Mouse (Mus musculus): ENCODE data around the gene Ppwd1. TPM values are rescaled to one million over a fixed set of nuclear protein-coding genes. Genes with fewer than 3 reads are reported as not detected.

Ppwd1 gene
- total and polyA plus RNA-seq, 2 experiments from 2014 or later: 2.1 to 5.4 TPM

DNA sequence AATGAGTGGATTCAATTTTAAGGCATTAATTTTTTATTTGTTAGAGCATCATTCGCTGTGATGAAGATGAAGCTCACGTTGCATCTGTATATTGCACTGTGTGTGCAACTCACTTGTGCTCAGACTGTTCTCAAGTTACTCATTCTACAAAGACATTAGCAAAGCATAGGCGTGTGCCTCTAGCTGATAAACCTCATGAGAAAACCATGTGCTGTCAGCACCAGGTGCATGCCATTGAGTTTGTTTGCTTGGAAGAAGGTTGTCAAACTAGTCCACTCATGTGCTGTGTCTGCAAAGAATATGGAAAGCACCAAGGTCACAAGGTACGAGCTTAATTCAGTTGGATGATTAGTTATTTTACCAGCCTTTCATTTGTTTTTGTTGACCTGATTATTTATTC is 41.3 kb downstream of the Ppwd1 start:
- no peaks in the 10 kb centered on the region for H3K27me3 ChIP-seq (ENCODE audit: control insufficient read depth, insufficient read depth, low read length)
- 51% methylated on average over 4 of the region's 4 CpGs for WGBS
- no peaks in the 10 kb centered on the region for H3K9me3 ChIP-seq (replicated peaks; ENCODE audit: control insufficient read depth, low read length)
- no peaks in the 10 kb centered on the region for H3K4me1 ChIP-seq (ENCODE audit: control insufficient read depth, insufficient read depth)
- no peak overlapping the region for H3K4me3 ChIP-seq (ENCODE audit: low read depth, low read length)
- H3K36me3 ChIP-seq (replicated peaks; ENCODE audit: control insufficient read depth, insufficient read depth, low read length): peaks cover 50% of the 10 kb centered on the region
- no peak for DNase-seq (ENCODE audit: low spot score)
- no peak overlapping the region for H3K4me2 ChIP-seq (ENCODE audit: low read depth, low read length)
- H3K9ac ChIP-seq (replicated peaks; ENCODE audit: low read depth, low read length): no peak overlapping the region
- H3K27ac ChIP-seq (ENCODE audit: low read depth): no peak overlapping the region
- no peak for ATAC-seq (ENCODE audit: insufficient read depth, low read depth)
- no peak for TF ChIP-seq EP300 (IDR thresholded peaks at IDR 0.05; ENCODE audit: low read depth)
- no peak for TF ChIP-seq CTCF (IDR thresholded peaks at IDR 0.05; ENCODE audit: low read depth)

DNA sequence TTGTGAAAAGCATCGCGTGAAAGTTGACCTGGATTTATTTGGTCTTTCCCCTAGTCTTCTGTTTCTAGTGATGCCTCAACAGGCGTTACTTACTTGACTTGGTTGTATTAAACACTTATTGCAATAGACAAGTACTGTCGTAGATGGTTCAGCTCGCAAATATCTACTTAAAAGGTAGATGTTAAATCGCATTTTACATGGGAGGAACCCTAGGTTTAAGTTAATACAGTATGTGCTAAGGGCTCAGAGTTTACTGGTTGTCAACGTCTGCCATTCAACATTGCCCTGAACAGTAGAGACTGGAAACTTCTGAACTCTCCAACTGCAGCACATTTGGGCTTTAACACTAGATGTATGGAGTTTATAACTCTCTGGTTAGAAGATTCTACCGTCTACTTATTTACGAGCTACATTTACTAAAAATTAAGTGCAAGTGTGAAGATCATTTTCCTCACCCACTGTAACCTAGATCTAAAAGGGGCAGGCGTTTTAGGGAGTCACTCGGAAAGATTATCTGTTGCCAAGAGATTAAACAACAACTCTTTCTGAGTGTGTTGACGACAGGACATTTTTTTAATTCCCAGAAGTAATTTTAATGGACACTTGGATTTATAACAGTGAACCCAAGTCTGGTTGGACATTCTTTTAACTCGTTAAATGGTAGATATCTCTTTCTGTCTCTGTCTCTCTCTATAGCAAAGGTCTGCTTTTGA is 49.3 kb downstream of the Ppwd1 start:
- H3K4me1 ChIP-seq (ENCODE audit: control insufficient read depth, insufficient read depth): peaks cover 14% of the 10 kb centered on the region
- H3K9me3 ChIP-seq (replicated peaks; ENCODE audit: control insufficient read depth, low read length): no peaks in the 10 kb centered on the region
- DNase-seq (ENCODE audit: low spot score): peak; percentile 14
- peak overlapping the region; percentile 69 for H3K4me2 ChIP-seq (ENCODE audit: low read depth, low read length)
- WGBS: 8% methylated on average over 13 of the region's 13 CpGs
- H3K36me3 ChIP-seq (replicated peaks; ENCODE audit: control insufficient read depth, insufficient read depth, low read length): peaks cover 19% of the 10 kb centered on the region; the same call in 1 of the 2 replicates
- peak overlapping the region; percentile 98 for H3K4me3 ChIP-seq (ENCODE audit: low read depth, low read length)
- H3K27me3 ChIP-seq (ENCODE audit: control insufficient read depth, insufficient read depth, low read length): no peaks in the 10 kb centered on the region
- peak overlapping the region; percentile 85 for H3K27ac ChIP-seq (ENCODE audit: low read depth)
- H3K9ac ChIP-seq (replicated peaks; ENCODE audit: low read depth, low read length): peak overlapping the region; percentile 83
- no peak for ATAC-seq (ENCODE audit: insufficient read depth, low read depth)
- TF ChIP-seq EP300 (IDR thresholded peaks at IDR 0.05; ENCODE audit: low read depth) (no peak), CTCF (IDR thresholded peaks at IDR 0.05; ENCODE audit: low read depth) (no peak)

- H3K9me3 ChIP-seq (replicated peaks; ENCODE audit: control insufficient read depth, low read length): no peaks in the 10 kb centered on the region
- H3K4me3 ChIP-seq (ENCODE audit: low read depth, low read length): peak within 1 kb of the TSS; percentile 98
- H3K27me3 ChIP-seq (ENCODE audit: control insufficient read depth, insufficient read depth, low read length): no peaks in the 10 kb centered on the region
- DNase-seq (ENCODE audit: low spot score): peak; percentile 99
- peak; percentile 100 for ATAC-seq (ENCODE audit: insufficient read depth, low read depth)
- WGBS: under 1% methylated on average over 38 of the region's 38 CpGs
- H3K4me2 ChIP-seq (ENCODE audit: low read depth, low read length): peak within 1 kb of the TSS; percentile 94
- peak within 1 kb of the TSS; percentile 87 for H3K27ac ChIP-seq (ENCODE audit: low read depth)
- TF ChIP-seq EP300 (IDR thresholded peaks at IDR 0.05; ENCODE audit: low read depth) (no peak), CTCF (IDR thresholded peaks at IDR 0.05; ENCODE audit: low read depth) (peak; percentile 32)
- peak within 1 kb of the TSS; percentile 88 for H3K9ac ChIP-seq (replicated peaks; ENCODE audit: low read depth, low read length)
- H3K36me3 ChIP-seq (replicated peaks; ENCODE audit: control insufficient read depth, insufficient read depth, low read length): peaks cover 19% of the 10 kb centered on the region; the same call in 1 of the 2 replicates
- H3K4me1 ChIP-seq (ENCODE audit: control insufficient read depth, insufficient read depth): peaks cover 14% of the 10 kb centered on the region
These were observed 50.0 kb downstream of the Ppwd1 start, which contains the start of gene Trim23 for GRCm38 (mm10) chr13:104178650-104179121. TSS of gene Trim23 (plus strand) at chr13:104178797.

- peaks cover 18% of the 10 kb centered on the region; the same call in 1 of the 2 replicates for H3K36me3 ChIP-seq (replicated peaks; ENCODE audit: control insufficient read depth, insufficient read depth, low read length)
- H3K9ac ChIP-seq (replicated peaks; ENCODE audit: low read depth, low read length): peak within 1 kb of the TSS; percentile 88
- ATAC-seq (ENCODE audit: insufficient read depth, low read depth): peak; percentile 85
- no peaks in the 10 kb centered on the region for H3K27me3 ChIP-seq (ENCODE audit: control insufficient read depth, insufficient read depth, low read length)
- DNase-seq (ENCODE audit: low spot score): peak; percentile 41
- H3K4me3 ChIP-seq (ENCODE audit: low read depth, low read length): peak within 1 kb of the TSS; percentile 98
- H3K9me3 ChIP-seq (replicated peaks; ENCODE audit: control insufficient read depth, low read length): no peaks in the 10 kb centered on the region
- H3K4me2 ChIP-seq (ENCODE audit: low read depth, low read length): peak within 1 kb of the TSS; percentile 94
- under 1% methylated on average over 32 of the region's 32 CpGs for WGBS
- no peak for TF ChIP-seq EP300 (IDR thresholded peaks at IDR 0.05; ENCODE audit: low read depth)
- TF ChIP-seq CTCF (IDR thresholded peaks at IDR 0.05; ENCODE audit: low read depth): no peak
- H3K4me1 ChIP-seq (ENCODE audit: control insufficient read depth, insufficient read depth): peaks cover 14% of the 10 kb centered on the region
- peak within 1 kb of the TSS; percentile 87 for H3K27ac ChIP-seq (ENCODE audit: low read depth)
These were observed 50.6 kb downstream of the Ppwd1 start, which contains the start of gene Trappc13 for GRCm38 (mm10) chr13:104177796-104178649. TSS of gene Trappc13 (minus strand) at chr13:104178469.

DNA sequence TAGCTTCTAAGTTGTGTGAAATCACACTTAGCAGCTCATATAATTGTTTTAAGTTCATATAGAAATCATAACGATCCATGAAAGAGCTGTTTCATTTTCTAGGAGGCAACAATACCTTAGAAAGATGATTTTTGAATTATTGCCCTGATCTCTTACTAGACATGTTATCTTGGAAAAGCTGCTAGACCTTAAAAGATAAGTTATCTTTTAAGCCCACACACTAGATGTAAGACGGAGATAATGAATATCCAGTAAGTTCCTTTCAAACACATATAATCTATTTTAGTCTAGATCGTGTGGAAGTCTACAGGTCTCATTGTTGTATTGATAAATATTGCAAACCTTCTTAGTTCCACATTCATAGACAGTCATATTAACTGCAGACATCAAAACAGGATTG is 51.8 kb downstream of the Ppwd1 start:
- Histone ChIP-seq H3K27me3 (ENCODE audit: control insufficient read depth, insufficient read depth, low read length) (no peaks in the 10 kb centered on the region), H3K9me3 (replicated peaks; ENCODE audit: control insufficient read depth, low read length) (no peaks in the 10 kb centered on the region), H3K4me3 (ENCODE audit: low read depth, low read length) (peak overlapping the region; percentile 98), H3K4me2 (ENCODE audit: low read depth, low read length) (peak overlapping the region; percentile 94), H3K27ac (ENCODE audit: low read depth) (no peak overlapping the region), H3K9ac (replicated peaks; ENCODE audit: low read depth, low read length) (no peak overlapping the region), H3K4me1 (ENCODE audit: control insufficient read depth, insufficient read depth) (peaks cover 14% of the 10 kb centered on the region), H3K36me3 (replicated peaks; ENCODE audit: control insufficient read depth, insufficient read depth, low read length) (peaks cover 9% of the 10 kb centered on the region; the same call in 1 of the 2 replicates)
- no peak for TF ChIP-seq CTCF (IDR thresholded peaks at IDR 0.05; ENCODE audit: low read depth)
- TF ChIP-seq EP300 (IDR thresholded peaks at IDR 0.05; ENCODE audit: low read depth): no peak
- DNase-seq (ENCODE audit: low spot score) (no peak), ATAC-seq (ENCODE audit: insufficient read depth, low read depth) (no peak)
- WGBS: 53% methylated on average over 3 of the region's 3 CpGs
